Mouse (Mus musculus) stomach, embryonic 15.5 days (tissue): ENCODE data around the gene Crygn. TPM values are rescaled to one million over a fixed set of nuclear protein-coding genes. Genes with fewer than 3 reads are reported as not detected.

ENCODE experiments used
- ATAC-seq: fragments of 200-750 bp; cut with Nextera tagmentation; 2 replicates; pipeline ENCODE4 v1.8.0; 2017; ENCODE audit warnings: low read depth, moderate number of reproducible peaks, moderate TSS enrichment; ENCODE audit not compliant: insufficient read depth, low FRiP score
- H3K27ac ChIP-seq: fragments of 300-500 bp; sonication (generic); 2 replicates; pipeline ENCODE4 v1.5.1; 2015; ENCODE audit warnings: mild to moderate bottlenecking, inconsistent platforms
- H3K27me3 ChIP-seq: fragments of 300-500 bp; sonication (generic); replicated peaks from 2 replicates; pipeline ENCODE4 v1.6.1; 2015; ENCODE audit warnings: inconsistent platforms
- H3K36me3 ChIP-seq: fragments of 300-500 bp; sonication (generic); 2 replicates; pipeline ENCODE4 v1.6.1; 2015; ENCODE audit warnings: inconsistent platforms
- H3K4me1 ChIP-seq: fragments of 300-500 bp; sonication (generic); 2 replicates; pipeline ENCODE4 v1.6.1; 2015; ENCODE audit warnings: inconsistent platforms
- H3K4me2 ChIP-seq: fragments of 300-500 bp; sonication (generic); 2 replicates; pipeline ENCODE4 v1.6.1; 2015; ENCODE audit warnings: mild to moderate bottlenecking, inconsistent platforms
- H3K4me3 ChIP-seq: fragments of 300-500 bp; sonication (generic); replicated peaks from 2 replicates; pipeline ENCODE4 v1.5.1; 2015; ENCODE audit warnings: inconsistent platforms
- H3K9ac ChIP-seq: fragments of 300-500 bp; sonication (generic); 2 replicates; pipeline ENCODE4 v1.6.1; 2015; ENCODE audit warnings: inconsistent platforms
- H3K9me3 ChIP-seq: fragments of 300-500 bp; sonication (generic); 2 replicates; pipeline ENCODE4 v1.6.1; 2016; ENCODE audit warnings: inconsistent platforms
- WGBS: fragments of 180-500 bp; shearing (Covaris S2); methylation state at CpG from one replicate; pipeline ENCODE4 v1.1.7; 2015; 5-methylcytosine and 5-hydroxymethylcytosine counted together
- polyA plus RNA-seq: library from polyadenylated mRNA; unstranded; fragments of >200 nt; fragmentation: Nextera tagmentation; extraction: Ambion mirVana; gene quantifications from 2 replicates; pipeline ENCODE4 v1.2.1, GENCODE M21; 2015

The Crygn gene
- polyA plus RNA-seq: 1.6 and 1.7 TPM in 2 replicates

DNA sequence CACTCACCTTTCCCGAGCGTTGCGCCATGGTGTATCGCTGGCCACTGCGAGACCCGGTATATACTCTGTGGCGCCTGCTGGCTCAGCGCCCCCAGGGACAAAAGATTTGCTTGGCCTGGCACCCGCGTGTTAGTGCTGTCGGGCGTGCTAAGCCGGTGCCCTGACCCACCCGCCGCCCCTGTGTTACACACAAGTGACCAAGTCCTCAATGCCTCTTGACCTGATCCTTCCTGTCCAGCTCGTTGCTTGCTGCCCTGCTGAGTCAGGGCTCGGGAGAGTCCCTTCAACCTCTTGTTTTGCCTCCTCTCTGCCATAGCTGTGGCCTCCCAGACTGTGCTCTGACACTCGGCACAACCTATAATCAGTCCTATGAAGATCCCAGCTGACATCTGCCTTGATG lies at the start of gene Crygn:
Gene Crygn, minus strand, starts transcription at position 193 of the 400 bp plus-strand sequence.
- WGBS: 48% methylated on average over 18 of the region's 18 CpGs
- H3K27me3 ChIP-seq: no peaks in the 10 kb centered on the region
- H3K27ac ChIP-seq: no peak within 1 kb of the TSS
- peaks cover 4% of the 10 kb centered on the region; the same call in 1 of the 2 replicates for H3K4me1 ChIP-seq
- ATAC-seq: no peak
- no peaks in the 10 kb centered on the region for H3K36me3 ChIP-seq
- no peak within 1 kb of the TSS for H3K4me3 ChIP-seq
- H3K4me2 ChIP-seq: no peak within 1 kb of the TSS
- H3K9ac ChIP-seq: no peak within 1 kb of the TSS
- H3K9me3 ChIP-seq: no peaks in the 10 kb centered on the region

DNA sequence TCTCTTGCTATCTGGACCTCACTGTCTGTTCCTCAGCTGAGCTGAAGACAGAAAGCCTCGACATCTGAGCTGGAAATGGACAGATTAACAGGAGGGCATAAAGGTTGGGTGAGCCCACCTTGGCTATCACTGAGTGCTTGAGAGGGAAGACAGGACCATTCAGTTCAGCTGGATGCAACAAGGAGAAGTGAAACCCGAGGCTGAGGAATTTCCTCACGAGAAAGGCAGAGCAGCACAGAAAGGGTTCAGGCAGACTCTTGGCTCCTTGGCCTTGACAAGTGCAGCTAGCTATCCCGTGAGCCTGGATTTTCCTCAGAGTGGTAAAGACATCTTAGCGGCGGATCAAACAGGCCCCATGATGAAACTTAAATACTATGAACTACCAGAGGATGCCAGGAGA lies 47.4 kb upstream of the Crygn start:
- Histone ChIP-seq H3K27ac (no peak overlapping the region), H3K9ac (no peak overlapping the region), H3K4me3 (no peak overlapping the region), H3K36me3 (peaks cover 34% of the 10 kb centered on the region), H3K4me2 (no peak overlapping the region), H3K4me1 (no peaks in the 10 kb centered on the region), H3K9me3 (no peaks in the 10 kb centered on the region), H3K27me3 (no peaks in the 10 kb centered on the region)
- no peak for ATAC-seq
- WGBS: 82% methylated on average over 6 of the region's 6 CpGs

DNA sequence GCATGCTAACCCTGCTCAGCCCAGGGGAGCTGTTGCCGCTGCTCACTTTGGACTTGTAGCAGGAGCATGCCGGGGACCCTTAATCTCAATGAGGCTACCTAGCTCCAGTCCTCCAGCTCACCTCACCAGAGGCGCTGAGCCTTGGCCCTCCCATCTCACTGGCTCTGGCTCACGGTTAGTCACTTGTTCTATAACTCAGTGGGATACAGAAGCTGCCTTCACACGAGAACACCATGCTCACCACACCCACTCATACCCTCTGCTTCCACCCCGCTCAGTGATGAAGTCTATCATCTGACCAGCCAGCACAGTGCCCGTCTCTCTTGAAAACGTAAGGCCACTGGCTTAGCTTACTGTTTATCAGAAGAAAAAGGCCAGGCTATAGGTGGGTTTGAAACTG lies 46.9 kb upstream of the Crygn start:
- Histone ChIP-seq H3K4me1 (no peaks in the 10 kb centered on the region), H3K27ac (no peak overlapping the region), H3K9ac (no peak overlapping the region), H3K4me3 (no peak overlapping the region), H3K4me2 (no peak overlapping the region), H3K9me3 (no peaks in the 10 kb centered on the region), H3K36me3 (peaks cover 34% of the 10 kb centered on the region), H3K27me3 (no peaks in the 10 kb centered on the region)
- ATAC-seq: no peak
- WGBS: 92% methylated on average over 8 of the region's 8 CpGs

DNA sequence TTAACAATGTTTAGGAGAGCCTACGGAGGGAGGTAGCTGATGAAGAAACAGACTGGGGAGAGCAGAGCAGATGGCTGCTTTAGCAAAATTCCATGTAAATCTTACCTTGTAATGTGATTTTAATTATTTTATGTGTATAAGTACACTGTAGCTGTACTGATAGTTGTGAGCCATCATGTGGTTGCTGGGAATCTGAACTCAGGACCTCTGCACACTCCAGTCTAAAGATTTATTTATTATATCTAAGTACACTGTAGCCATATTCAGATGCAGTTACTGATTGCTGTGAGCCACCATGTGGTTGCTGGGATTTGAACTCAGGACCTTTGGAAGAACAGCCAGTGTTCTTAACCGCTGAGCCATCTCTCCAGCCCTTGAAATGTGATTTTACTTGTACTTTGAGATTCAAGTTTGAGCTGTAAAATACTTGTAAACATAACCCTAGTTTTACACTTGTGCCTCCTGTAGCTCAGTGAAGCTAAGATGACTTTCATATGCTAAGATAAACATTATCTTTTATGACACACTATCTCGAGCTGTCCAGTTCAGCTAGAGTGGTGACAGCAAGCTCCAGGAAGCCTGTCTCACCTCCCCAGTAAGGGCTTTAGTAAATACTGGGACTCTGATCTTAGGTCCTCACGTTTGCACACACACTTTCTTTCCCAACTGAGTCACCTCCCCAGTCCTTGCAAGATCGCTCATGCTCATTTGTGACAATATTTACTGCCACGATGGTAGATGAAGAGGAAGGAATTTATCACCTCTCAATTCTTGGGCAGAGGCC lies 44.2 kb upstream of the Crygn start:
- peaks cover 5% of the 10 kb centered on the region; the same call in 1 of the 2 replicates for H3K4me1 ChIP-seq
- peaks cover 24% of the 10 kb centered on the region for H3K36me3 ChIP-seq
- H3K9me3 ChIP-seq: no peaks in the 10 kb centered on the region
- 62% methylated on average over 6 of the region's 6 CpGs for WGBS
- no peak overlapping the region for H3K4me2 ChIP-seq
- no peak overlapping the region for H3K4me3 ChIP-seq
- H3K9ac ChIP-seq: no peak overlapping the region
- no peak overlapping the region for H3K27ac ChIP-seq
- ATAC-seq: no peak
- no peaks in the 10 kb centered on the region for H3K27me3 ChIP-seq

DNA sequence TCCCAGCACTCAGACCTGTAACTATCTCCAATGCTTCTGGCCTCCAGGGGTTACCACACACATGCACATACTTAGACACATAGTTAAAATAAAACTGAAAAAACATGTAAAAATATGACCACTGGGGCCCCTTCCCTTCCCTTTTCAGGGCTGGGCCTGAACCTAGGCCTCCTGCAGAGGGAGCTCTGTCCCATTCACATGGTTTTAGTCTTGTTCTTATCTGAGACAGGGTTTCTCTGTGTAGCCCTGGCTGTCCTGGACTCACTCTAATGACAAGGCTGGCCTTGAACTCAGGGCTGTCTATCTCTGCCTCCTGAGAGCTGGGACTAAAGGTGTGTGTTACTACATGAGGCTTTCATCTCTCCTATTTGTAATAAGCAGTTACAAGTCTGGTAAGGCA lies 42.6 kb upstream of the Crygn start:
- Histone ChIP-seq H3K27ac (no peak overlapping the region), H3K4me3 (no peak overlapping the region), H3K4me1 (peaks cover 5% of the 10 kb centered on the region; the same call in 1 of the 2 replicates), H3K9me3 (no peaks in the 10 kb centered on the region), H3K36me3 (peaks cover 13% of the 10 kb centered on the region; the same call in 1 of the 2 replicates), H3K4me2 (no peak overlapping the region), H3K27me3 (no peaks in the 10 kb centered on the region), H3K9ac (no peak overlapping the region)
- no peak for ATAC-seq

DNA sequence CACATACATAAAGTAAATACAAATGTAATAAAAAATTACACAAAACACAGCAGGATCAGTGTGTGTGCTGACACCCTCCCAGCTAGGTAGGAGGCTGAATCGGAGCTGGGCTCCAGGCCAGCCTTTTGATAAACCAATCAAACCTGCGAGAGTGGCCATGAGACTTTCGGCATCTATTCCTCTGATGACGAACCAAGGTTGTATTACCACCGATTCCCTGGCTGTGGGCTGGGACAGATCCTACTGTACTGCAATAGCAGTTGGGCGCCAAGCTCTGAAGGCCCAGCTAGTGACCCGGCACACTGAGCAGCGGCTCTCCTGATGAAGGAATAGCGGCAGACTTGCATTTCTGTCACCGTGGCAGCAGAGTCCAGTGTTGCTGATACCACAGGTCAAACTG lies 40.8 kb upstream of the Crygn start:
- H3K9me3 ChIP-seq: no peaks in the 10 kb centered on the region
- peak; percentile 43; the same call in 1 of the 2 replicates for ATAC-seq
- H3K4me3 ChIP-seq: no peak overlapping the region
- 61% methylated on average over 10 of the region's 10 CpGs for WGBS
- no peak overlapping the region for H3K4me2 ChIP-seq
- H3K4me1 ChIP-seq: peaks cover 5% of the 10 kb centered on the region; the same call in 1 of the 2 replicates
- peaks cover 3% of the 10 kb centered on the region; the same call in 1 of the 2 replicates for H3K36me3 ChIP-seq
- H3K27me3 ChIP-seq: no peaks in the 10 kb centered on the region
- H3K9ac ChIP-seq: no peak overlapping the region
- H3K27ac ChIP-seq: no peak overlapping the region

DNA sequence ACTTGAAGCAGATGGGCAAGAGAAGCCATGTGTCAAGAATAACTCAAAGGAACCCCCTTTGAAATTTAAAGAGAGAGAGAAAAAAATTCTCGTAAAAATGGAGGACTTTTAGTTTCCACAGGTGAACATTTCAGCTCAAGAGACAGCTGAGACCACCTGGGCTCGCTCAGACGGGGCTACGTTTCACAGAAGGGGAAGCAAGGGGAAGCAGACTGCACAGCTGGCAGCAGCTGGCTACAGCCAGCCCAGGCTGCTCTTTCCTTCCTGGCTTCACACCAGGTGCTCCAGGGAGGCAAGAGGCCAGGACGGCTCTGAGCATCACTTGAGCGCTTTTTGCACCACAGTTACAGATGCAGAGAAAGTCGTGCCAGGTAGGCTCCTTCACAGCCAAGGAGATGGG lies 40.0 kb upstream of the Crygn start:
- Histone ChIP-seq H3K4me1 (peaks cover 5% of the 10 kb centered on the region; the same call in 1 of the 2 replicates), H3K4me2 (no peak overlapping the region), H3K9ac (no peak overlapping the region), H3K36me3 (no peaks in the 10 kb centered on the region), H3K4me3 (no peak overlapping the region), H3K9me3 (no peaks in the 10 kb centered on the region), H3K27me3 (no peaks in the 10 kb centered on the region), H3K27ac (no peak overlapping the region)
- no peak for ATAC-seq
- 32% methylated on average over 7 of the region's 7 CpGs for WGBS

DNA sequence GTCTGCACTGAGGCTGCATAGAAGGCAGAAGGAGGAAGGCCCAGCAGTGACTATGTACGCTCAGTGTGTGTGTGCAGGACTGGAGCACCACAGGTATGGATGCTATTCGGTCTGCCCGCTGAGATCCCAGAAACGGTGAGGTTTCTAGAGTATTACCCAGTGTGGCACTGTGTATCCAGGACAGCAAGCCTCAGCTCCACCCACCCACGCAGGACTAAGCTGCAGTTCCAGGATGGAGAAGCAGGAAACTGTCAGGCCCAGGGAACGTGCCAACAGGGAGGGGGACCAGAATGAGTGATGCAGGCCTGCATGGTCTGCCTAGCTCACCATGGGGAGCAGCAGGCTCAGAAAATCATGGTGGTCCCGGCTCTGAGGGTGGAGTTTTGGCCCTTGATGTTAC lies 35.2 kb upstream of the Crygn start:
- H3K4me2 ChIP-seq: no peak overlapping the region
- no peak overlapping the region for H3K9ac ChIP-seq
- H3K27me3 ChIP-seq: no peaks in the 10 kb centered on the region
- no peak overlapping the region for H3K27ac ChIP-seq
- peaks cover 2% of the 10 kb centered on the region; the same call in 1 of the 2 replicates for H3K4me1 ChIP-seq
- no peak for ATAC-seq
- H3K36me3 ChIP-seq: no peaks in the 10 kb centered on the region
- no peaks in the 10 kb centered on the region for H3K9me3 ChIP-seq
- WGBS: 70% methylated on average over 7 of the region's 7 CpGs
- no peak overlapping the region for H3K4me3 ChIP-seq

DNA sequence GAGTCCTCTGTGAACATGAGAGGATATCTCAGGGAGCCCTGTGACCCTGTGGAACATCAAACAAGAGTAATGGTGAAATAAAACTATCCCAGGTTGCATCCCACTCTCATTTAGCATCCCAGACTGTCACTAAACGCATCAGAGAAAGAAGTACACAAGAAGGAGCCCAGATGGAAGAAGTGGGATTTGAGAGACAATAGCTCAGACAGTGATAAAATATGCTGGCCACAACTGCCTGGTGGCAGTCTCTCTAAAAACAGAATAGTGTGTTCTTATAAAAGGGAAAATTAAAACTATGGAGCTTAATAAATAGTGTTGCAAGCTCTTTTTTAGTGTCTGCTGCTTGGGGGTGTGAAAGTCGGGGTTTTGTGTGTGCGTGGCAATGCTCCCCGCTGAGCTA lies 25.1 kb upstream of the Crygn start:
- Histone ChIP-seq H3K4me2 (no peak overlapping the region), H3K36me3 (no peaks in the 10 kb centered on the region), H3K9ac (no peak overlapping the region), H3K27me3 (no peaks in the 10 kb centered on the region), H3K9me3 (no peaks in the 10 kb centered on the region), H3K4me1 (no peaks in the 10 kb centered on the region), H3K27ac (no peak overlapping the region), H3K4me3 (no peak overlapping the region)
- WGBS: 83% methylated on average over 4 of the region's 4 CpGs
- no peak for ATAC-seq

DNA sequence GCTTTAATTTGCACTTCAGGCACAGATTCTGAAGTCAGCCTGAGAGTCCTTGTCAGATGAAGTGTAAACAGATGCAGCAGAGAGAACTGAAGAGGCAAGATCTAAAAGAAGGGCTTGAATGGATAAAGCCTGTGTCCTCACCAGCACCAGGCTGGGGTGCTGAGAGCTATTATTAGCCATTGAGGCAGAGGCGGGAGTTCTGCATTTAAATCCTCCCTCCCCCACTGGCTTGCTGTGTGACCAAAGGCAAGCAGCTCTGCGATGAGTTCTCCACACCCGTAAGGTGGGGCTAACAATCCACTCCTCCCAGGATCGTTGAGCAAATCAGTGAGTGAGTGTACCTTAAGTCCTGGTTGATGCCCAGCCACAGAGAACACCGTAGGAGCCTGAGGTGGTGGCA lies 23.2 kb upstream of the Crygn start:
- H3K4me1 ChIP-seq: no peaks in the 10 kb centered on the region
- H3K9me3 ChIP-seq: no peaks in the 10 kb centered on the region
- H3K36me3 ChIP-seq: no peaks in the 10 kb centered on the region
- no peak overlapping the region for H3K9ac ChIP-seq
- no peak overlapping the region for H3K27ac ChIP-seq
- no peak for ATAC-seq
- H3K4me2 ChIP-seq: no peak overlapping the region
- H3K4me3 ChIP-seq: no peak overlapping the region
- no peaks in the 10 kb centered on the region for H3K27me3 ChIP-seq
- whole genome bisulfite sequencing: 27% methylated on average over 5 of the region's 5 CpGs

DNA sequence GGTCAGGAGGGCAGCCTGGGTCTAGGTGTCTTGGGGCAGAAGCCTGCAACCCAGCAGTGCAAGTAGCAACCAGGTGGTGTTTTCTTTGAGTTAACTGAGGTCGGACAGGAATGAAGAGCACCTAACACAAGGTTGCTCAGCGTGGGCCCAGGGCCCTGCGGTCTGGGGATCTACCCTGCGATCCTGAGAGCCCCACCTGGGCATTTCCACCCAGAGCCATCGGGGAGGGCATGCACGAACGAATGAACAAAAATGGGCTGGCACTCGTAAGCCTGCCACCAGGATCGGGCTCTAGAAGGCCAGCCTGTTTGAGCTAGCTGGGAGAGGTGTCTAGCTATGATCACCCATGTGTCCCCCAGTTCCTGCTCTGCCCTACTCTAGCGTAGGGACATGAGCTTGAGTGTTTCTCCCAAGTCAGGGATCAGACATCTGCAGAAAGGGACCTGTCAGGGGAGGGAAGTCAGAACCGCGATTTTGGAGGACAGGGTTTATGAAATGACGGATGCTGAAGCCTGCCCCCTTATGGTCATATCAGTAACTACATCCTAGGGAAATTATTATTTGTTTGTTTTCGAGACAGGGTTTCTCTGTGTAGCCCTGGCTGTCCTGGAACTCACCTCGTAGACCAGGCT lies 22.2 kb upstream of the Crygn start:
- H3K4me2 ChIP-seq: no peak overlapping the region
- no peak for ATAC-seq
- no peak overlapping the region for H3K9ac ChIP-seq
- H3K36me3 ChIP-seq: no peaks in the 10 kb centered on the region
- no peak overlapping the region for H3K27ac ChIP-seq
- no peaks in the 10 kb centered on the region for H3K4me1 ChIP-seq
- no peak overlapping the region for H3K4me3 ChIP-seq
- WGBS: 41% methylated on average over 15 of the region's 15 CpGs
- H3K27me3 ChIP-seq: no peaks in the 10 kb centered on the region
- no peaks in the 10 kb centered on the region for H3K9me3 ChIP-seq

DNA sequence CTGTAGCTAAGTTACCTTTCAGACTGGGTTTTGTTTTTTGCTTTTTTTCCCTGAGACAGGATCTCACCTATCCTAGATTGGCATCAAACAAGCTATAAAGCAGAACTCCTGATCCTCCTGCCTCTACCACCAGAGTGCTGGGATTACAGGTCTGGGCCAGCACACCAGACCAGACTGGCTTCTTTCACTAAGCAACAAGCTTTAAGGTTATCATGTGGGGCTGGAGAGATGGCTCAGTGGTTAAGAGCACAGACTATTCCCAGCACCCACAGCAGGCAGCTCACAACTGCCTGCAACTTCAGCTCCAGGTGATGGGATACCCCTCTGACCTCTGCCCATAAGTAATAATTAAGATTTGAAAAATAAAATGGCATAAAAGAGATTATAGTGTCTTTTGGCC lies 21.5 kb upstream of the Crygn start:
- no peak overlapping the region for H3K27ac ChIP-seq
- ATAC-seq: no peak
- H3K36me3 ChIP-seq: no peaks in the 10 kb centered on the region
- no peaks in the 10 kb centered on the region for H3K27me3 ChIP-seq
- H3K9me3 ChIP-seq: no peaks in the 10 kb centered on the region
- no peak overlapping the region for H3K4me3 ChIP-seq
- no peak overlapping the region for H3K4me2 ChIP-seq
- no peak overlapping the region for H3K9ac ChIP-seq
- no peaks in the 10 kb centered on the region for H3K4me1 ChIP-seq
